Mouse (Mus musculus) testis, adult 2 months (tissue): ENCODE measurements around the gene Pdzd8.

Source experiments
- CTCF ChIP-seq: fragments of 200-500 bp; IDR thresholded peaks from 2 replicates; pipeline ENCODE4 v1.5.1; 2012; ENCODE audit warnings: low read depth, mild to moderate bottlenecking, inconsistent platforms, low read length, moderate library complexity; ENCODE audit not compliant: control insufficient read depth, insufficient read depth, insufficient replicate concordance
- POLR2A ChIP-seq: fragments of 200-500 bp; IDR thresholded peaks from 2 replicates; pipeline ENCODE4 v1.6.1; 2012; ENCODE audit warnings: low read depth, mild to moderate bottlenecking, inconsistent platforms, low read length, moderate library complexity; ENCODE audit not compliant: control insufficient read depth

DNA sequence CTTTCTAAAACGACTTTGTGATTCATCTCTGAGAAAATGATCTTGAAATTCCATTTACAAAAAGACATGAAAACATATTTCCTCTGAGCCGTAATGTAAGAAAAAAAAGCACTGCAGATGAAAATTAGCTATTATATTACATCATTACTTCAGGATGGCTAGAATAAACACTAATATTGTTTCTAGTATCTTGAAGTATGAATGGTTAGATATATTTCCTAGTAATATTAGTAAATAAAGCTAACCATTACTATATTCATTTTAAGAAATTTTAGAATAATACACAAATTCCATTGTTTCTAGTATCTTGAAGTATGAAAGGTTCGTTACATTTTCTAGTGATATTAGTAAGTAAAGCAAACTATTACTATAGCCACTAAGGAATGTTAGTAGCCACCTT is 5.7 kb downstream of the Pdzd8 start:
- TF ChIP-seq POLR2A (no peak), CTCF (no peak)
